Mouse (Mus musculus): ENCODE results near the gene Cenpc1.
A peak's percentile ranks its signal among the peaks of the same experiment; 100 is the strongest.

The Cenpc1 gene

DNA sequence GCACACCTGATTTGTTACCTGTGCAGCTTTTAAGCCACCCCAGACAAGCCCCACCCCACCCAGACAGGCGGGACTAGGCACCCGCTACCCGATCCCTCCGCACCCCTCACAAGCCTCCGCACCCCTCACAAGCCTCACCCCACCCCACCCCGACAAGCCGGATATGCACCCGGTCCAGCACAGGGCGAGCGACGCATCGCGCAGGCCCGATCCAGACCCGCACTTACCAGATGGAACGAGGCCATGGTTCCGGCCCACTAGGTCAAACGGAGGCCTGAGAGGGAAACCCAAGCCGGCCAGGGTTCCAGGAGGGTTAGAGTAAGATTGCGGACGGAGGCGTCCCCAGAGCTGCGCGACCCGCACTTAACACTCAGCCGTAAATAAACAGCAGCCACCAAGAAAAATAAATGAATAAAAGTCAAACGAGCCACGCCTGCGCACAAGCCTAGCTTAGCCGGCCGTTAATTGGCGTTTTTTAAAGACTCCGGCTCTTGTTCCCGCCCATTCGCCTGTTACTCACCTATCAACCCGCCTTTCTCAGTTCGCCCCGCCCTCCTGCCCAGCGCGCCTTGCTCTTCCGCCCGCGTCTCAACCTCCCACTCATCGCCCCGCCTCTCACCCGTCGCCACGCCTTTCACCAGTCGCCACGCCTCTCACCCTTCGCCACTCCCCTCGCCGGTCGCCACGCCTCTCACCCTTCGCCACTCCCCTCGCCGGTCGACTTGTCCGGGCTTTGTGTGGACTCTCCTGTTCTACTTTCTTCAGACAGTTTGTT is at the start of gene Cenpc1:
Gene Cenpc1 (minus strand): TSS at position 483 of the 775 bp plus-strand sequence.
- DNase-seq = peak; percentile 93

DNA sequence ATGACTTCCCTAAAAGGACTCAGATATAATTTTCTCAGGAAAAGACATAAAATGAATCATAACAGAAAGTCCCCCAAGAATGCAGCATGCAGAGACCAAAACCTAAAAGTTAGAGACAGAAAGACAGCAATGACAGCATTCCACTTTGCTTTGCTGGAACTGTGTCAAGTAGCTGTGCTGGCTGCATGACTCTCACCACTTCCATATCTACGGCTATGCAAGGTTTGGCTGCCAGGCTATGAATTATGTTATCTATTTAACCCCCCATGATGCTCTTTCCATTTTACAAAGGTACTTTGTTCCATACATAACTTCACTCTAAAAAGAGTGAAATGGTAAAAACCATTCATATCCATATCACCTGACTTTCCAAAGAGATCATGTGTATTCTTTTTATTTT is 48.6 kb upstream of the Cenpc1 start:
- no peak for DNase-seq

DNA sequence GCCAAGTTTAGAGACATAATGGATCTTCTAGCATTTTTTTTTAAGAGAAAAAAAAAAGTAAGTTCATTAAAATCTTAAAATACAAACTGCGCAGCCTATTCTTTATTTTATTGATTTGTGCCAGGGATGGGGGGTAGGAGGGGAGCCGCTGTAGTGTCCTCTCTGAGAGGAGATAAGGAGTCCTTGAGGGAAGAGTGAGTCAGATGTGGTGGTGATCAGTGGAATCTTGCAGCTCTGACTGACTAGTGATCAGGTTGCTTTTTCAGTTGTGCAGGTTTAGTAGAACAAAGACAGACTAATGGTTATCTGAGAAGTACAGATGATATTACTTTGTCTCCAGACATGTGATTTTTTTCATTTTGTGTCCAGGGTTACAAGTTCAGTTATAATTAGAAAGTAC is 47.7 kb upstream of the Cenpc1 start:
- DNase-seq = no peak

DNA sequence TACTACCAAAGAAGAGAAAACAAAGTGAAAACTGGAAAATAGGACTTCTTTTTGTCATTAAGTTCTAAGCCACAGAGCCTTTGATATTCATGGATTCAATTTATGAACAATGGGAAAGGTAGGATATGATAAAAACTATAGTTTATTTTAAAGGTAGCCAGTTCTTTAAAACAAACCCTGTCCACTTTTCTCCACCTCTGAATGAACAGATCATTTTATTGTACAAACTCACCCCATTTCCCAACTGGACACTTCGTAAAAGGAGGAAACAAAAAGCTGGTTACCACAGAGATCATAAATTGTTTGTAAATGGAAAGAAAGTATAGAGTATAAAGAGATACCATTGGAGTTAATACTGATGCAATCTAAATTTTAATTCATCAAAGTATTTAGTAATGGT is 45.7 kb upstream of the Cenpc1 start:
- DNase-seq = no peak

DNA sequence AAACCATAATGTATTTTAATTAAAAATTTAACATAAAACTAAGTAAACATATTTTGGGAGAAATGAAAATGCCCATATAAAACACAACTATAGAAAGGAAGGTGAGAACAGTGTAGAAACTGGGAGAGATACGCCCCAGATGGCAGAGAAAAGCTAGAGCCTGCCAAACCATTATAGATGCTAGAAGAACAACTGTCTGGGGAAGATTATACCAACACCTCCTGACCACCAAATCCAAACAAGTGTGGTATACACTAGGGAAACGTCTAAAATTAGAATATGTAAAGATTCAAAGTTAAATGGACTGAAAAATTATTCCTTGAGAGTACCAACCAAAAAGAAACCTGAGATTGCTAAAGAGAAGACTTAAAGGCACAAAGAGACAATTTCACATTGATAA is 41.2 kb upstream of the Cenpc1 start:
- no peak for DNase-seq

DNA sequence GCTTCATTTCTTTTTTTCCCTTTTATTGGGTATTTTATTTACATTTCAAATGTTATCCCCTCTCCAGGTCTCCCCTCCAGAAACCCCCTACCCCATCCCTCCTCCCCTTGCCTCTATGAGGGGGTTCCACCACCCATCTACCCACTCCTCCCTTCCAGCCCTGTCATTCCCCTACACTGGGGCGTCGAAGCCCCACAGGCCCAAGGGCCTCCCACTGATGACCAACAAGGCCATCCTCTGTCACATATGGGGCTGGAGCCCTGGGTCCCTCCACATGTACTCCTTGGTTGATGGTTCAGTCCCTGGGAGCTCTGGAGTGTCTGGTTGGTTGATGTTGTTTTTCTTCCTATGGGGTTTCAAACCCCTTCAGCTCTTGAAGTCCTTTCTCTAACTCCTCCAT is 36.8 kb upstream of the Cenpc1 start:
- DNase-seq = no peak

DNA sequence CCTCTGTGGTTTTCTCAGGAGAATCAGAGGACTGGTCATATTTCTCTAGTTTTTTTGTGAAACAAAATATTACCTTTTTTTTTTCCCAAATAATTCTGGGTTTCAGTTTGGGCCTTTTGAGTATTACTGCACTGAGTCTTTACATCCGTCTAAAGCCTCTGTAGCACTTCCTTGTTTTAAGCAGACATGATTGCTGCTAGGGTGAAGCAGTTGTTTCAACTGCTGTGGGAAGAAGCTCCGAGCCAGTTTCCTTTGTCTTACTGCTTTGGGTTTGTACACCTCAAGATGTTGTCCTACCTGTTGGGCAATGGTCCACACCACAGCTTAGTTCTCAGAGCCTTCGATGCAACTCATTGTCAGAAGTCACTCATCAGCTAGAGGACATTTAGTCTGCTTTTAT is 35.2 kb upstream of the Cenpc1 start:
- DNase-seq = no peak

DNA sequence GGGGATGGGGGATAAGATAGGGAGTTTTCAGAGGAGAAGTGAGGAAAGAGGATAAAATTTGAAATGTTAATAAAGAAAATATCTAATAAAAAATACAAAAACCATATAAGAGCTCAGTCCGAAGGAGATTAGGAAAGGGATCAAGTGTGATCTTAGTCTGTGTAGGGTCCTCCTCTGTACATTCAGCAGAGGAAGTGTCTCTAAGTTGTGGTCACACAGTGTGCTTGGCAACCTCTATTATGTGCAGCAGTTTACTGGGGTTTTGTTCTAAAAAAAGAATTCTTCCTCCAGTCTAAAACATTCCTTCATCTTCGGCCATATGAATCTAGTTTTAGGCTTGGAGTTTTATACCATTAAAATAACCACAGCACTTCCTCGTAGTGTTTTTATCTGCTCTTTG is 33.6 kb upstream of the Cenpc1 start:
- no peak for DNase-seq

DNA sequence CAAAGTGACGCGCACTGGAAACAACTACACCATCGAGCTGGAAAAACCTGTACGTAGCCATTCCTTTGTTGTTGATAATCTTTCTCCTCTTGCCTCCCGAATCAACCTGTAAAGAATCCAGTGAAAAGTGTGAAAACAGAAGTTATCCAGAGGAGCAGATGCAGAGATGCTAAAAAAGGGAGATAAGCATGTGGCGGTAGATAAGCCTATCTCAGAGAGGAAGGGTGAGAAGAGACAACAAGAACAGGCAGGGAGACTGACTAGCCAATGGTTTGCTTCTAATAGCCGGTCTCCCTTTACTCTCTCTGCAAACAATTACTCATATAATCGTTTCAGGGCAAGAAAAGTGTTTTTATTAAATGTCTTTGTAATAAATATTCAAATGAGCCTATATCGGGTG is 29.4 kb upstream of the Cenpc1 start:
- DNase-seq = no peak

DNA sequence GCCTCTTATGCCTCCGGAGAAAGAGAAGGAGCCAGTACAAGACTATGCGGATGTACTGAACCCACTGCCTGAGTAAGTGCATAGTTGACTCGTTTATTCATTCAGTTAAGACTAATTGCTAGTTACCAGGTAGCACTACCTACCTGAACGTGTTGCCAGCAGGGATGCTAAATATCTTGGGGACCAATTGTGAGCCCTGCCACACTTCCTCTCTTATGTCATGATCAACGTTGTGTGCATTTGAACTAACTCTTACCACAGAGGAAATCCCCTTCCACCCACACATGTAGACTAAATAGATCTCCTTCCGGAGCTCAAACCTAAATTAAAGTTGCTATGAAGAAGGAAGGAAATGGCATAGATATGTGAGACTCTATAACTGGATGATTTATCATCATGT is 21.4 kb upstream of the Cenpc1 start:
- DNase-seq = no peak

DNA sequence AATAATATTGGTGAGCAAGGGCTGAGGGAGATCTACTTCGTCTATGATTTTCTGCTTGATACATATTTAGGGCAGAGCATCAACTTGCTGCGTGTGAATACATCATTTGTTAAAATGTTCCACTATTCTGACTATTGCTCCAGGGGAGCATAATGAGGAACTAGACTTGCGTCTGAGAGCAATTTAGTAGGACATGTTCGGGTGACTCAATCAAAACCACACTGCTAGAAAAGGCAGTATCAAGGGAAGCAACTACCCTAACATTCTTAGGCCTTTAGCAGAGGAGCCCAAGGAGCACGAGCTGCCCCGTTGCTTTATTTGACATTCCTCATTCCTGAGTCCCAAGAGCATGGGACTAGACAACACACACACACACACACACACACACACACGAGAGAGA is 19.6 kb upstream of the Cenpc1 start:
- DNase-seq = no peak

DNA sequence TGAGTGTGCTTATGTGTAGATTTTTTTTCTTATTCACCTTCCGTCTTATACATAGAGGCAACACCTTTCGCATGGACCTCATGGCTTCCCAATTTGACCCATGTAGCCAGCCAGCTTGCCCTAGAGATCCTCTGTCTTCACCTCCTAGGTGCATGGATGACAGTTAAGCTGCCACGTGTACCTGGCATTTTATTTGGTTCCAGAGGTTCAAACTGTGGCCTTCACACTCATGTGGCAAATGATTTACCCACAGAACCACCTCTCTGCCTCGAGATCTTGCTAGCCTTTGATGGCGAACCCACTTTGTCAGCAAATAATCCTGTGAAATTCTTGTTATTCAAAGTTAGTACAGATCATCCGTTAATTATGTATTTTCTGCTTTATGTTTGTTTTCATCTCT is 18.6 kb upstream of the Cenpc1 start:
- DNase-seq = no peak

DNA sequence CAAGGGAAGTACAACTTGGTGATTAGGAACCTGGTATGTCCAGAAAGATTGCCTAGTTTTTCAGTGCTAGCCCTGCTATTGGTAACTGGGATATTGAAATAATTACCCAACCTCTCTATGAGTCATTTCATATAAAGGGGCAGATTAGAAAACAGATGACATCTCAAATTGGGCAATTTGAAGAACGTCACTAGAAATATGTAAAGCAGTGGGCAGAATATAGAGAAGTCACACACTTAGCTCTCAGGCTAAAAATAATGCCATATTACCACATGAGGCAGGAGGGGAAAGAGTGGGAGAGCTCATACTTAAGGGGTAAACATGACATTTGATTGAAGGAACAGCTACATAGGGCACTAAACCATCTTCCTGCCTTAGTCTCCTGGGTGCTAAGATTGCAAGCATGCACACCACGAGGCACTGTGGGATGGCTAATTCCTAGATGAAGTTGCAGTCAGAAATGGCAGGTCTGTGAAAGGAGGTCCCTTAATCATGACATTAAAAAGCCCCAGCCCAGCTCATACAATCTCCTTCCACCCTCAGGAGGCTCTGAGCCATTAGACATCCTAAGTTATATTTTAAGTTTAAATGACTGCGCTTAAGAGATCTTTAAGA is 13.4 kb upstream of the Cenpc1 start:
- DNase-seq = no peak

DNA sequence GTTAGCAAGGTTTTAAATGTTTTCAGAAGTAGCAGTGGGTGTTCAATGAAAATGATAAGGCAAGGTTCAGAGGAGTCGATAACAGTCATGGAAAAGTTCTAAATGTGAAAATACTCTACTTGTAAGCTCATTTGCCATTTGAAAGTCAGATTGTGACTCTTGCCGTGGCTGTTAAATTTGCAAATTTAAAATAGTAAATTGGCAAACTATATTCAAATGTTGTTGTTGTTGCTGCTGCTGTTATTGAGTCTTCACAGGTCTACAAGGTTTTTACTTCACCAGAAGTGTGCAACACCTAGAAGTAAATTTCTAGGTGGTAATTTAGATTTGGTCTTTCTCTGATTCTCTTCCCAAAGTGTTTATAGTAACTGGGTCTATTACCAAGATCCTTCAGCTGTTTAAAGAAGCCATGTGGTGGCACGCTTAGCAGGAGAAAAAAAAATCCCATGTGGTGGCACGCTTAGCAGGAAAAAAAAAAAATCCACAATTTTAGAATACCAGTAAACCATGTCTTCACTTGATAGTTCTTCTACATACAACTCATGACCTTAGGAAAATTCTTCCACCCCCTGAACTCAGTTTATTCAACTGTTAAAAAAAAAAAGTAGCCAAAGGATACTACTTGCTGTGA is 7.5 kb upstream of the Cenpc1 start:
- no peak for DNase-seq

DNA sequence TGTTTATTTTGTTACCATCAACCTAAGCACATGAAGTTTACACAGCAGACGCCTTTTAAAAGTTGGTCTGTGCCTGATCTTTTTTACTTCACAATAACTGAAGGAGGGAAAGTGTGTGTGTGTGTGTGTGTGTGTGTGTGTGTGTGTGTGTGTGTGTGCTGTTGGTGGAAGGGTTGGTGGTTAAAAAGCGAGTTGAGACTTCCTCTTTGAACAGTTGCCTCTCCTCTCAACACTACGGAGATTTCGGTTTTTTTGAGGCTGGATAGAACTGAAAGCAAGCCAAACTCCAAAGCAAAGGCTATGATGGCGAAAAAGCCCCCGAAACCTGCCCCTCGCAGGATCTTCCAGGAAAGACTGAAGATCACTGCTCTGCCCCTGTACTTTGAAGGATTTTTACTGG is 6.2 kb upstream of the Cenpc1 start, which contains the start of gene Stap1:
Gene Stap1 (plus strand): TSS at position 209 of the 400 bp plus-strand sequence.
- DNase-seq = no peak

DNA sequence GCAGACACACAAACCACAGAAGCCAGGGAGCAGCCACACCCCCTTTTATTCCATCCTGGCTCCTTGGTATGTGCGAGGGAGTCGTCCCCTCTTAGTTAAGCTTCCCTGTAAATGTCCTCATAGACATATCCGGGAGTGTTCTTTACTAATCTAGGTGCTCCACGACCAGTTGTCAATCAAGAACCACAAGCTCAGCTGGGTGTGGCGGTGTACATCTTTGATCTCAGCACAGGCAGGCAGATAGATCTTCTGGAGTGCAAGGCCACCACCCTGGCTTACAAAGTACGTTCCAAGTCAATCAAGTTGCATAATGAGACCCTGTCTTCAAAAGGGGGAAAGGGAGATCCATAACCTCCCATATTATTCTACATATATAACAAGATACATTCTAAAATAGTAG is 3.7 kb upstream of the Cenpc1 start:
- no peak for DNase-seq

DNA sequence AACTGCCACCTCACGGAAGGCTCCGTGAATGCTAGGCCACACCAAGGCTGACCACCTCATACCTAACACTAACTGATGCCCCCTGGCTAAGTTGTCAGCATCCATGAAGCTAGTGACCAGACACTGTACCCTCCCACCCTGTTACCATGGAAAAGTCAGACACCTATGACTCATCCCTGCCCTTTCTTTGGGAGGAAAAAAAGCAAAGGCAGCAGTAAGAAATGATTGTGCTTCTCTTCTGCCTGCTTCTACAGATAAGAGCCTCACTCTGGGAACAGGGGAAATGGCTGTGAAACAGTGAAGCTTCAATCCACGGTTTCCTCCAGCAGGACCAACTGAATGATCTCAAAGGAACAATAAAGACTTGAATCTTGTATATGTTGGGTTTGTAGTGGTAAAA is 3.1 kb upstream of the Cenpc1 start:
- DNase-seq = no peak

DNA sequence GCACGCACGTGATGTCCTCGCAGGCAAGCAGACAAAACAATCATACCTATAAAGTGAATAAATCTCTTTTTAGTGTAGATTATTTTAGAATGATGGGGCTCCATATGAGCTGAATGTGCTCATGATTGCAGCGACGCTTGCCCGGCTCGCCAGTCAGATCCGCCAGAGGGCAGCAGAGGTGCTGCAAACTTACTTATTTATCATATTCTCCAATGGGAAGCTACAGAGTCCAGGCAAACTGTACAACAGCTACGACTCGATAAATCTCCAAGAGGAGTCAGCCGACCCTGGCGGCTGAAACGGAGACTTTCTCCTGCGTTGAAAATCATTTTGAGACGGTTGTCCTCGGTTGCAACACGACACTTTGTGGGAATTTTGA is 1.2 kb upstream of the Cenpc1 start:
- peak; percentile 85 for DNase-seq

DNA sequence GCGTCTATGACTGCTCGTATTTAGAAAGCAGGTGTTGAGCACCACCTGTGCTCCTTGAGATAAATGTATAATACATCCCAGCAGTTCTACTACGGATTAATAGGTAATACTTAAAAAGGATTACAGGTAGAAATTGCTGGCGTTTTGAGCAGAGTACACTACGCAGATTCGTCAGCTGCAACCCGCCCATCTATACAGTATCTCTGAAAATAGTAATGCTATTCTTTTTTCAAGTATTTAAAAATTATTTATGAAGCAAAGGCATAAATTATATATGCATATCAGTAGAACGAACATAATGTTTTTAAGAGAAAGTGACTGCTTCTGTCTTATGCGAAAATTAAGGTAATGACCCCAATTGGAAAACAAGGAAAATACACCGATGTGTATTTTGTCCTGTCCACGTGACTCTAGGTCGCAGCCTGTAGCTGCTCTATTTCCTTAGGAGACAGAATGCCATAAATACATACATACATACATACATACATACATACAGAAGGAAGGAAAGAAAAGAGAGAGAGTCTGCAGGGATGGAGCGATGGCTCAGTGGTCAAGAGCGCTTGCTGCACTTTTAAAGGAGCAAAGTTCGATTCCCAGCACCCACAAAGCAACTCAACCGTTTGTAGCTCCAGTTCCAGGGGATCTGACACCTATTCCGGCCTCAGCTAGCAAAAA is 630 bp upstream of the Cenpc1 start:
- no peak for DNase-seq

DNA sequence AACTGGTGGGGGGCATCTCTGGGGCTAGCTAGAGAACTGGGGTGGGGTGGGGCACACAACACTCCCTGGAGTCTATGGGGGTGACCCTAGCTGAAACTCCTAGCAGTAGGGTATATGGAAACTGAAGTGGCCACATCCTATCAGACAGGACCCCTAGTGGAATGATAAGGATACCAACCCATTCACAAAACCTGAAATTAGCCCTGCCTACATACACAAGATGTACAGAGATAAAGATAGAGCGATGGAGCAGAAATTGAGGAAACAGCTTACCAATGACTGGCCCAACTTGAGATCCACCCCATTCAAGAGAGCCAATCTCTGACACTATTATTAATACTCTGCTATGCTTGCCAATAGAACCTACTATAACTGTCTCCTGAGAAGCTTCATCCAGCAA is 1.9 kb downstream of the Cenpc1 start:
- no peak for DNase-seq

DNA sequence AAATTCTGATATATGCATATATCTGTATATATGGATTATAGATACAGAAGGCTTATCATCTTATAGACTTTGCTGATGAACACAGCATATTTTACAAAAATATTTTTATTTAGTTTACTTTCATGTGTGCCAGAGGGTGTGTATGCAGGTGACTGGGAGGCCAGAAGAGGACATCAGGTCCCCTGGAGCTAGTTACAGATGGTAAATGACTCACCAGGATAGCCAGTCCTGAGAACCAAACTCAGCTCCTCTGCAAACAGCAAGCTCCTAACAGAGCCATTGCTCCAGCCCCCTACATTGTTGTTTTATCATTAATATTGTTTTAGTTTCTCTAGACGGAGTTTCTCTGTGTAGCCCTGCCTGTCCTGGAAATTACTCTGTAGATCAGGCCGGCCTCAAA is 35.6 kb downstream of the Cenpc1 start:
- no peak for DNase-seq

DNA sequence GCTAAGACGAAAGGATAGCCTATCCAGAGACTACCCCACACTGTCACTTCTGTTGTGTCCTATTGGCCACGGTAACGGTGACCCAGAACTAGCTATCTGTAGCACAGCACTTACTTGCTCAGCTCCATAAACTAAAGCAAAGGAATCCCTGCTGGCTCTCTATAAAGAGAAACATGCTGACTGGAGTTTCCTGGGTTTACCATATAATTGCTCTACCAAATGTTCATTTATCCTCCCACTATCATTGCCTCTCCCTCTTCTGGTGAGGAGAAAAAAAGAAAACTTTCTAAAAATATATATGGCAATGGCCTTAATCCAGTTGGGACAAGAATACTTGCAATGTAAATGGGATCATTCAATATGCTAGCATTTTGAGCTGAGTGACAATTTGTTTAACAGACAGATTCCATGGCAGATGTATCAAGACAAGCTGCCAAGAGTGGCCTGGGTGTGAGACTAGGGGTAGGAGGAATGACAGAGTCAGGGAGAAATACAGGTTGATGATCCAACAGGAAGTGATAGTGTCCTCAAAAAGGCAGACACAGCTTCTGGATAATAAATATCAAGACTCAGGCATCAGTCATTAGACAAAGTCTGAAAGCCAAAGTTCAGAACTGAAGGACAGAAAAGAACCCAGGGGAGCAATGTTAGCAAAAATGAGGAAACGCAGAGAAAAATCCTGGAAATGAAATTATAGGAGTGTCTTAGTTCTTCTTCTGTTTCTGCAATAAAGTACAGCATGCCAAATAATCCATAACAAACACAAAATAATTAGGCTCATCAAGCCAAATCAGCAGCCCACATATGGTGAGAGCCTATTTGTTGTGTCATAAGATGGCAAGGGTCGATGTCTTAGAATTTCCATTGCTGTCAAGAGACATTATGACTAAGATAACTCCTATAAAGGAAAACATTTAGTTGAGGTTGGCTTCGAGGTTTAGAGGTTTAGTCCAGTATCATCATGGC is 68.6 kb downstream of the Cenpc1 start:
- DNase-seq = no peak

DNA sequence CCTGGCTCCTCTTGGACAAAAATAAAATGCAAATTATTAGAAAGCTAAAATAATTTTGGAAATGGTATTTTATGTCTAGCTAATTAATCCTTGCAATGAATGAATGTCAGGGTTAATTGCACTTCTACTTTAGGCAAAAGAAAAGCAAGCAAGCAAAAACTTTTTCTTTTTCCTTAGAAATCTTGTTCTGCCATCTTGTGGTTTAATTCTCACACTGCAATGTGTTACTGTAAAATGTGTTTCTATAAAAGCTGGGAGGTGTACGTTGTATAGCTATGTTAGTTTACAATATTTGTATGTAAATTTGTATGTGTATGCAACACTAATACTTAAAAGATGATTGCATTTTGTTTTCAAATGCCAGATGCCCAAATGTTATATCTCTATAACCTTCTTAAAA is 70.8 kb downstream of the Cenpc1 start:
- no peak for DNase-seq
